Mouse (Mus musculus) kidney, embryonic 15.5 days (tissue): ENCODE measurements around the gene Ksr2. TPM values are rescaled to one million over a fixed set of nuclear protein-coding genes. Genes with fewer than 3 reads are reported as not detected.

Experiments used
- ATAC-seq: fragments of 200-750 bp; cut with Nextera tagmentation; replicated peaks from 2 replicates; pipeline ENCODE4 v1.8.0; 2017; ENCODE audit warnings: moderate TSS enrichment; ENCODE audit not compliant: low FRiP score
- H3K27ac ChIP-seq: fragments of 300-500 bp; sonication (generic); 2 replicates; pipeline ENCODE4 v1.5.1; 2015; ENCODE audit warnings: mild to moderate bottlenecking, inconsistent platforms
- H3K27me3 ChIP-seq: fragments of 300-500 bp; sonication (generic); 2 replicates; pipeline ENCODE4 v1.6.1; 2015; ENCODE audit warnings: inconsistent platforms
- H3K36me3 ChIP-seq: fragments of 300-500 bp; sonication (generic); 2 replicates; pipeline ENCODE4 v1.6.1; 2015; ENCODE audit warnings: inconsistent platforms
- H3K4me1 ChIP-seq: fragments of 300-500 bp; sonication (generic); 2 replicates; pipeline ENCODE4 v1.6.1; 2015; ENCODE audit warnings: inconsistent platforms
- H3K4me2 ChIP-seq: fragments of 300-500 bp; sonication (generic); 2 replicates; pipeline ENCODE4 v1.6.1; 2015; ENCODE audit warnings: moderate library complexity, mild to moderate bottlenecking, inconsistent platforms
- H3K4me3 ChIP-seq: fragments of 300-500 bp; sonication (generic); replicated peaks from 2 replicates; pipeline ENCODE4 v1.5.1; 2015; ENCODE audit warnings: mild to moderate bottlenecking, inconsistent platforms
- H3K9ac ChIP-seq: fragments of 300-500 bp; sonication (generic); 2 replicates; pipeline ENCODE4 v1.6.1; 2015; ENCODE audit warnings: mild to moderate bottlenecking, inconsistent platforms
- H3K9me3 ChIP-seq: fragments of 300-500 bp; sonication (generic); replicated peaks from 2 replicates; pipeline ENCODE4 v1.6.1; 2016; ENCODE audit warnings: inconsistent platforms
- WGBS: fragments of 180-500 bp; shearing (Covaris S2); methylation state at CpG from one replicate; pipeline ENCODE4 v1.1.7; 2015; ENCODE audit warnings: mixed read lengths; 5-methylcytosine and 5-hydroxymethylcytosine counted together
- polyA plus RNA-seq: library from polyadenylated mRNA; unstranded; fragments of >200 nt; fragmentation: Nextera tagmentation; extraction: Ambion mirVana; gene quantifications from 2 replicates; pipeline ENCODE4 v1.2.1, GENCODE M21; 2015

The Ksr2 gene
- polyA plus RNA-seq, 1 experiment from 2014 or later = 0.73 TPM

- no peak for ATAC-seq
- Histone ChIP-seq H3K9ac (no peak overlapping the region), H3K4me2 (no peak overlapping the region), H3K27me3 (no peaks in the 10 kb centered on the region), H3K9me3 (0 out of 2 replicates have a peak, but pooled peaks cover 5% of the 10 kb centered on the region), H3K27ac (no peak overlapping the region), H3K4me1 (peaks cover 15% of the 10 kb centered on the region; the same call in 1 of the 2 replicates), H3K36me3 (no peaks in the 10 kb centered on the region), H3K4me3 (no peak overlapping the region)
- 34% methylated on average over 9 of the region's 9 CpGs for WGBS
These were observed 43.3 kb downstream of the Ksr2 start for GRCm38 (mm10) chr5:117457121-117457520.

GRCm38 (mm10) chr5:117457583-117457982 lies 43.8 kb downstream of the Ksr2 start:
- H3K9ac ChIP-seq = no peak overlapping the region
- no peak for ATAC-seq
- no peaks in the 10 kb centered on the region for H3K27me3 ChIP-seq
- 0 out of 2 replicates have a peak, but pooled peaks cover 5% of the 10 kb centered on the region for H3K9me3 ChIP-seq
- H3K36me3 ChIP-seq = no peaks in the 10 kb centered on the region
- no peak overlapping the region for H3K4me3 ChIP-seq
- WGBS = 70% methylated on average over 8 of the region's 8 CpGs
- no peak overlapping the region for H3K27ac ChIP-seq
- H3K4me1 ChIP-seq = peaks cover 15% of the 10 kb centered on the region; the same call in 1 of the 2 replicates
- H3K4me2 ChIP-seq = no peak overlapping the region

DNA sequence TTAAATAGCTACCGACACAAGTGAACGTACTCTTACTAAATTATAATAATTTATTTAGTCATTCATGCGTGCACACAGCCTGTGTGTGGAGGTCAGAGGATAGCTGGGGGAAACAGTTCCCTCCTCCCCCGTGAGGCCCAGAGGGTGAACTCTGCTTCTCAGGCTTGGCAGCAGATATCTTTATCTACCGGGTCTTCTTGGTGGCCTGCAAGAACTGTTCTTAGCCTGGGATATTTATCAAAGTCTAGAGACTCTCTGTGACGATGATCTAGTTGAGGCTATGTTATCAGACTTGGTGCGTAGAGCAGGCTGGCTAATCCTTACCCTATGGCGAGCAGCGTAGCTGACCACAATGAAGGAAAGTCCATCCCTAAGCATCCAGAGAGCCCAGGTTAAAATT lies 45.1 kb downstream of the Ksr2 start:
- Histone ChIP-seq H3K4me3 (no peak overlapping the region), H3K4me1 (peaks cover 15% of the 10 kb centered on the region; the same call in 1 of the 2 replicates), H3K9ac (no peak overlapping the region), H3K4me2 (no peak overlapping the region), H3K9me3 (0 out of 2 replicates have a peak, but pooled peaks cover 5% of the 10 kb centered on the region), H3K27ac (no peak overlapping the region), H3K36me3 (no peaks in the 10 kb centered on the region), H3K27me3 (no peaks in the 10 kb centered on the region)
- 54% methylated on average over 9 of the region's 9 CpGs for WGBS
- ATAC-seq = no peak

- no peak for ATAC-seq
- H3K4me2 ChIP-seq = no peak overlapping the region
- H3K4me1 ChIP-seq = peaks cover 15% of the 10 kb centered on the region; the same call in 1 of the 2 replicates
- H3K9me3 ChIP-seq = 0 out of 2 replicates have a peak, but pooled peaks cover 5% of the 10 kb centered on the region
- 91% methylated on average over 14 of the region's 14 CpGs for WGBS
- no peak overlapping the region for H3K4me3 ChIP-seq
- no peak overlapping the region for H3K27ac ChIP-seq
- no peaks in the 10 kb centered on the region for H3K36me3 ChIP-seq
- no peak overlapping the region for H3K9ac ChIP-seq
- no peaks in the 10 kb centered on the region for H3K27me3 ChIP-seq
These were observed 46.5 kb downstream of the Ksr2 start for GRCm38 (mm10) chr5:117460261-117460660.

DNA sequence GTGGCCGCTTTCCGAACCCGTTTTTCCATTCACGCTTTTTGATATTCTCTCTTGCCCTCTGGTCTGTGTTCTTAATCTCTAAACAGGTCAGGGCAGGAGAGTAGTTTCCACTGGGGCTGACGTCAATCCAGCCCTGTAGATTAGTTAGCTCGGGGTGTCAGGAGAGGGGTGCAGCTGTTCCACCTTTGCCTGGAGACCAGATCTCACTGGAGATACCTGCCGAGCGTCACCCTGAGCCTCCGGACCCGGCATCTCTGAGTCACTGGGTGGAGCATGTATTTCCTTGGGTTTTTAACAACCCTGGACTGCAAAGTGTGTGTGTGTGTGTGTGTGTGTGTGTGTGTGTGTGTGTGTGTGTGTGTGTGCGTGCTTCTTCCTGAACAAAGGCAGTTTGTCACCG lies 53.3 kb downstream of the Ksr2 start:
- Histone ChIP-seq H3K4me3 (no peak overlapping the region), H3K9me3 (no peaks in the 10 kb centered on the region), H3K27me3 (no peaks in the 10 kb centered on the region), H3K9ac (no peak overlapping the region), H3K27ac (no peak overlapping the region), H3K4me1 (no peaks in the 10 kb centered on the region), H3K36me3 (no peaks in the 10 kb centered on the region), H3K4me2 (no peak overlapping the region)
- WGBS = 69% methylated on average over 12 of the region's 12 CpGs
- no peak for ATAC-seq

DNA sequence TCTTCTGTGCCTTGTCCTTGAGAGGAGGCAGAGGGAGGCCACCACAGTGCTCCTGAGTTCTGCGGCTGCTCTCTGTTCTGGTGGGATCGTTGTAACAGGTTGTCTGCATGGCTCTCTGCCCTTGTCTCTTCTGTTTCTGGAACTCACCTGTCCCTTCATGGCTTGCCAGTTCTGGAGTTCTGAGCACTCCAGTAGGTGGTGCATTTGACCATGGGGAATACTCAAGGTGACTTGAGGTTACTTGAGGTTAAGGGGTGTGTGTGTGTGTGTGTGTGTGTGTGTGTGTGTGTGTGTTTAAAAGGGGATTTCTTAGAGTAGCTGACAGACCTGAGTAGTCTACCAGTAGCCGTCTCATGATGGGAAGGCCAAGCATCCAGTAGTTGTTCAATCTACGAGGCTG lies 55.2 kb downstream of the Ksr2 start:
- no peak overlapping the region for H3K4me2 ChIP-seq
- no peak overlapping the region for H3K4me3 ChIP-seq
- no peaks in the 10 kb centered on the region for H3K36me3 ChIP-seq
- H3K27ac ChIP-seq = no peak overlapping the region
- H3K4me1 ChIP-seq = no peaks in the 10 kb centered on the region
- WGBS = 87% methylated on average over 4 of the region's 4 CpGs
- H3K27me3 ChIP-seq = no peaks in the 10 kb centered on the region
- no peak overlapping the region for H3K9ac ChIP-seq
- no peak for ATAC-seq
- H3K9me3 ChIP-seq = no peaks in the 10 kb centered on the region

DNA sequence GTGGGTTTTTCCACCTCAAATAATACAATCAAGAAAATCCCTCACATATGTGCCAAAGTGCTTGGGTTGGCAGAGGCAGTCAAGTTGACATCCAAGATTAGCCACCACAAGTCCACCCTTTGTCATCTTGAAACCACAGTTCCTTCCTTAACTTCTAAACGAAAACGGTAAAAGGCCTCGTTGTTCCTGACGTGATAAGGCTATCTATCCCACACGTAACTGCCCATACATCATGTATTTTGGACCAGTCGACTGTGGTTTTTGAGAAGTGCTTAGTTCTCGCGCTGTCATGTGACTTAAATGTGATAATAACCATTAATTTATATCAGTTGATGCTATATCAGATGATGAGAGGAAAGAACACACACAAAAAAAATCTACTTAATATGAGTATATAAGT lies 55.8 kb downstream of the Ksr2 start:
- Histone ChIP-seq H3K9me3 (no peaks in the 10 kb centered on the region), H3K27me3 (no peaks in the 10 kb centered on the region), H3K9ac (no peak overlapping the region), H3K4me3 (no peak overlapping the region), H3K4me1 (no peaks in the 10 kb centered on the region), H3K4me2 (no peak overlapping the region), H3K27ac (no peak overlapping the region), H3K36me3 (no peaks in the 10 kb centered on the region)
- 91% methylated on average over 8 of the region's 8 CpGs for WGBS
- no peak for ATAC-seq

- H3K9me3 ChIP-seq = no peaks in the 10 kb centered on the region
- H3K4me3 ChIP-seq = no peak overlapping the region
- H3K9ac ChIP-seq = no peak overlapping the region
- no peak overlapping the region for H3K4me2 ChIP-seq
- WGBS = 70% methylated on average over 3 of the region's 3 CpGs
- no peaks in the 10 kb centered on the region for H3K4me1 ChIP-seq
- ATAC-seq = no peak
- no peaks in the 10 kb centered on the region for H3K27me3 ChIP-seq
- H3K27ac ChIP-seq = no peak overlapping the region
- no peaks in the 10 kb centered on the region for H3K36me3 ChIP-seq
These were observed 67.4 kb downstream of the Ksr2 start for GRCm38 (mm10) chr5:117481162-117481561.

GRCm38 (mm10) chr5:117481586-117481985 lies 67.8 kb downstream of the Ksr2 start:
- Histone ChIP-seq H3K27me3 (no peaks in the 10 kb centered on the region), H3K4me2 (no peak overlapping the region), H3K27ac (no peak overlapping the region), H3K9me3 (no peaks in the 10 kb centered on the region), H3K9ac (no peak overlapping the region), H3K4me3 (no peak overlapping the region), H3K36me3 (no peaks in the 10 kb centered on the region), H3K4me1 (no peaks in the 10 kb centered on the region)
- whole genome bisulfite sequencing = 90% methylated on average over 12 of the region's 12 CpGs
- ATAC-seq = no peak

DNA sequence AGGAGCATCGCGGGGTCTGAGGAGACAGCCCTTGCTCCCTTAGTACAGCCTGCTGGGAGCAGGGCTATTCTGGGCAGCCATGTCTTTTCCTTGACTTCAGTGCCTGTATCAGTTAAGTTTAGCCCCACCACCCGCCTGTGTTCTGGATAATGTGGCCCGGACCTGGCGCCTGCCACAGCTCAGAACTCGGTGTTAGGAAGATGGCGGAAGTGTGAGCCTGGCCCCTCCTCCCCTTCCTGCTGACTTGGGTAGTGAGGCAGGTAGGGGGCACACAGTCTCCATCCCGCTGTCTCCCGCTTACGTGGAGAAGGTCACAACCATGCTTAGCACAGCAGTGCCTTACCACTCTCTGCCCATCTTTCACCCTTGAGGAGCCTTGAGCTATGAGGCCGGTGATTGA lies 68.2 kb downstream of the Ksr2 start:
- no peak overlapping the region for H3K27ac ChIP-seq
- no peaks in the 10 kb centered on the region for H3K36me3 ChIP-seq
- 81% methylated on average over 11 of the region's 11 CpGs for WGBS
- H3K27me3 ChIP-seq = no peaks in the 10 kb centered on the region
- H3K9ac ChIP-seq = no peak overlapping the region
- no peak overlapping the region for H3K4me2 ChIP-seq
- H3K9me3 ChIP-seq = no peaks in the 10 kb centered on the region
- ATAC-seq = no peak
- H3K4me3 ChIP-seq = no peak overlapping the region
- no peaks in the 10 kb centered on the region for H3K4me1 ChIP-seq

DNA sequence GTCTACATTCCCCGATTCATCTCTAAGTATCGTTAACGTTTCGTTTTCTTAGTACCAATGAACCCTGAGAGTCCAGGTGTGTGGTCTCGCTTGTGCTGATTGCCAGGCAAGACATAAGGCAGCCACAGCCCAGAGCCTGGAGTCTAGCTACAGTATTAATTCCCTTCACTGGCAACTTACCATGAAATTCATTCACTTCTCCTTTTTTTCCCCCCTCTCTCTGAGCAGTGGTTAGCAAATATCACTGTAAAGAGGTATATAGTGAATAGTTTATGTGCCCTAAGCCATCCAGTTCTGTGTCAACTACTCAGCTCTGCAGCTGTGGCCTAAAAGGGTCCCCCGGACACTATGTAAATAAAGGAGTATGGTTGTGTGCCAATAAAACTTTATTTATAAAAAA lies 71.6 kb downstream of the Ksr2 start:
- 71% methylated on average over 6 of the region's 6 CpGs for WGBS
- Histone ChIP-seq H3K4me1 (no peaks in the 10 kb centered on the region), H3K27me3 (no peaks in the 10 kb centered on the region), H3K4me2 (no peak overlapping the region), H3K27ac (no peak overlapping the region), H3K9me3 (no peaks in the 10 kb centered on the region), H3K4me3 (no peak overlapping the region), H3K36me3 (no peaks in the 10 kb centered on the region), H3K9ac (no peak overlapping the region)
- no peak for ATAC-seq

DNA sequence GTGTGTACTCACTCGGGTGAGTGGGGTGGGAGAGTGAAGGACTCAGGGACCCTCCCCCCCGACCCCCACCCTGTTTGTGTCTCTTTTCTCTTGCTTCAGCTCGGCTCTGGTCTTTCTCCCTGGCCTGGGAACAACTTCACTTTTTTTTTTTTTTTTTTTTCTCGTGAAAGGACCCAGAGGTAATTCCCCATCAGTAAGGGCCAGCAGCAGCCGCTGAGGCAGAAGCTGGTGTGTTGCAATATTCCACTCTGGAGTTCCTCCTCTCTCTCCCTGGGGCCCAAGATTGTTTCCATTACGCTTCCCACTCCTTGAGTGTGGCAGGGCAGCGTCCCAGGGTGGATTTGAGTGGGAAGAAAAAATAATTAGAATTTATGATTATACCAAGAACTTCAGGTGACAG lies 72.3 kb downstream of the Ksr2 start:
- ATAC-seq = no peak
- H3K4me2 ChIP-seq = no peak overlapping the region
- H3K4me1 ChIP-seq = no peaks in the 10 kb centered on the region
- no peaks in the 10 kb centered on the region for H3K36me3 ChIP-seq
- WGBS = 72% methylated on average over 6 of the region's 7 CpGs
- no peaks in the 10 kb centered on the region for H3K9me3 ChIP-seq
- no peak overlapping the region for H3K27ac ChIP-seq
- H3K27me3 ChIP-seq = no peaks in the 10 kb centered on the region
- H3K4me3 ChIP-seq = no peak overlapping the region
- H3K9ac ChIP-seq = no peak overlapping the region

- no peak overlapping the region for H3K9ac ChIP-seq
- ATAC-seq = no peak
- H3K36me3 ChIP-seq = no peaks in the 10 kb centered on the region
- no peaks in the 10 kb centered on the region for H3K9me3 ChIP-seq
- H3K4me3 ChIP-seq = no peak overlapping the region
- H3K27me3 ChIP-seq = no peaks in the 10 kb centered on the region; the same call in 1 of the 2 replicates
- H3K4me2 ChIP-seq = no peak overlapping the region
- peaks cover 4% of the 10 kb centered on the region for H3K4me1 ChIP-seq
- WGBS = 85% methylated on average over 6 of the region's 6 CpGs
- no peak overlapping the region for H3K27ac ChIP-seq
These were observed 74.4 kb downstream of the Ksr2 start for GRCm38 (mm10) chr5:117488155-117488554.
